Mouse (Mus musculus) spleen, postnatal 4 days (tissue): ENCODE measurements around the gene Sh3d19.

ENCODE experiments used
- DNase-seq, 2 experiments: peaks; one replicate each; pipeline ENCODE4 v3.0.0; 2022; ENCODE audit warnings: low spot score in 2 of 2

Gene Sh3d19

DNA sequence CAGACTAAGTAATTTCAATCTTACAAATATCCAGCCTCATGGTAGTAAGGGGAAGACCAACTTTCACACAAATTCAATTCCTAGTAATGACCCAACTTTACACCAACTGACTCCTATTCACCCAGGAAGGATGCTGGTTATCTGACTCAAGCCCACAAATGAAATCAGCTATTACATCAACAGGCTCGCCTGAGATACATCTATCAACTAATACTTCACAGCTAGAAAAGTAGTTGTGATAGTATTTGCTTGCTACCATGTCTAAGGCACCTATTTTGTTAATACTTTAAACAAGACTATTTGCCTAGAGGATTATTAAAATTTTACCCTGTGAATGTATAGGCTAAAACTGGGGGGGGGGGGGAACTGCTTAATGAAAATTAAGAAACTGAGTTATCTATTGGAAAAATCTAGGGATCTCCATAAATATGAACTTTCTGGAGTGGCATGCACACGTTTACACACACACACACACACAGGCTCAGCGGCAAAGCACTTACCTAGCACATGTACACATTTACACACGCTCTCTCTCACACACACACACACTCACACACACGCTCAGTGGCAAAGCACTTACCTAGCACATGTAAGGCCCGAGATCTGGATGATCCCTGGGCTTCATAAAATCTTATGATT is 166.1 kb downstream of the Sh3d19 start:
- no peak for DNase-seq

DNA sequence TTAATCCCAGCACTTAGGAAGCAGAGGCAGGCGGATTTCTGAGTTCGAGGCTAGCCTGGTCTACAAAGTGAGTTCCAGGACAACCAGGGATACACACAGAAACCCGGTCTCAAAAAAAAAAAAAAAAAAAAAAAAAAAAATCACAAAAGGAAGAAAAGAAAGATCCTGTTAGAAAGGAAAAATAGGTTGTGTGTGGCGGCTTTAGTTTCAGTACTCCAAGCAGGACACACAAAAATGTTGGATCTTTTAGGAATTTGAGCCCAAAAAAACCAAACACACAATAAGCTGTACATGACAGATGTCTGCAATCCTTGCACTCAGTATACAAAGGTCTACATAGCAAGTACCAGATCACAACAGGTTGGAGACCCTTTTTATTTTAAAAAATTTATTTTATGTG is 168.8 kb downstream of the Sh3d19 start:
- DNase-seq = no peak

DNA sequence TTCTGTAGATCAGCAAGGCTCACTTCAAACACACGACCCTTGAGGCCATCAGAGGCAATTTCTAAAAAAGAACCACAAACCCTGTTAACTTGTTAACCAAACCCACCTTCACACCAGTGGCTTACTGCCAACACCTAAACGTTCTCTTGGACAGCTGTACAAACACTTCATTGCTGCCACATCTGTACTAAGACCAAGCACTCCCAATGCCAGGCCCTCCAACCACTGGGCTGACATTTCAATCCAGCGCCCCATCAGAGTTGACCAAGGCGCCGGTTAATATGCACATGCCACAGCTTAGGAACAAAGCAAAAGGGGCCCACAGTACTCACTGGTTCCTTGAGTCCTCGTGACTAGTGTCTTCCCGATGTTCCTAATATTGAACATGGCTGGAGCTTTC is 170.5 kb downstream of the Sh3d19 start:
- DNase-seq = no peak

DNA sequence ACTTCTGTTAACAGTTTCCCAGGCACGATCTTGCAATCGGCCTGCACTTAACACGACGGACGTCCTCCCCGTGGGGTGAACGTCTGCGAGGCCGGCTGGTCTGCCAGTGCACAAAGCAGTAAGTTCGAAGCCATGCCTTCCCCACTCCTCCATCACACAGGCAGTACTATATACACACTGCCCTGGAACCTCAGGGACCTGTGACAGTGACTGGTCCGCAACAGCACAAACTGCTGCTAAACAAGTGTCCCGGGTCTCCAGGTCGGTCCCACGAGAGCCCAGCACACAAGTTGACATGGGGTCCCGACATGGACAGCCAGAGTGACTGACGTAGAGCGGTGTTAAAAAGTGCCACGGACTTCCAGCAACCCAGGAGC is 171.0 kb downstream of the Sh3d19 start:
- peak in 1 of 2 experiments; percentile 29 for DNase-seq

DNA sequence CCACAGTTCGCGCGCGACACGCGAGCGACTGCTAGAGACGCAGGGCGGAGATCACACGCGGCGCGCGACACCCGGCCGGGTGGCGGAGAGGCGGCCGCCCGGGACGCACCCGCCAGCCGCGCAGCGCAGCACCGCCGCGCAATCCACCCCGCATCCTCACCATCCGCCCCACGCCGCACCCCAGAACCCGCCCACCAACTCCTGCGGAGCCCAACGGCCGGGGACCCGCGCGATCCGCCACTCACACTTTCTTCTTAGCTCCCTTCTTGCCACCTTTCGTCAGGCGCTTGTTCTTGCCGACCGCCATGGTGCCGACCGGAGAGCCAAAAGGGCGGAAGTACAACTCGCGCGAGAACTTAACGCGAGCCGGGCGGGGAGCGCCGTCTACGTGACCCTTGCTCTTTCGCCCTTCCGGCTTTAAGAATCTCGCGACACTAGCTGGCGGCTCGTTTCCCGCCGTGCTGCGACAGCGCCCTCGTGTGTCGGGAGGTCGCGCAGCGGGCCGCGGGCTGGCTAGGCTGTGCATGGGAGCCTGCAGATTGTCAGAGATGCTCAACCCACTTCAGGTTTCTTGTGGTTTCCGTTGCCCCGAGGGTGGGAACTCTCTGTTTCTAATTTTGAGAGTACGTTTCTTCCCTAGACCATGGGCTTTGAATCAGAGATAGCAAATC is 171.5 kb downstream of the Sh3d19 start, which contains the start of gene Rps3a1:
Rps3a1 (minus strand) TSS at position 440 of the 671 bp plus-strand sequence.
- peak; percentile 99 to 100 for DNase-seq

DNA sequence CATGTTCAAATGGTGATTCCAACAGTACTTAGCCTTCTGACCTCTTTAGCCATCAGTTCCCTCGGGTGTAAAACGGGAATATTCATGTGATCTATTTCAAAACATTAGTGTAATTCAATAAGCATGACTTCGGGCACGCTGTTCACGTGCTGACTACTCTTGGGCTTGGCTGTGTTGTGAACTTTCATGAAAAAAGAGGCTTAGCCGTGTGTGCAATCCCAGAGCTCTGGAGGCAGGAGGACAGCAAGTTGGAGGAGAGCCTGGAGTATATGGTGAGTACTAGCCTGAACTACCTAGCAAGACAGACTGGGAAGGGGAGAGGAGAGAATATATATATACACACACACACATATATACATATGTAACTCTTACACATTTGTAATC is 172.0 kb downstream of the Sh3d19 start:
- no peak for DNase-seq

DNA sequence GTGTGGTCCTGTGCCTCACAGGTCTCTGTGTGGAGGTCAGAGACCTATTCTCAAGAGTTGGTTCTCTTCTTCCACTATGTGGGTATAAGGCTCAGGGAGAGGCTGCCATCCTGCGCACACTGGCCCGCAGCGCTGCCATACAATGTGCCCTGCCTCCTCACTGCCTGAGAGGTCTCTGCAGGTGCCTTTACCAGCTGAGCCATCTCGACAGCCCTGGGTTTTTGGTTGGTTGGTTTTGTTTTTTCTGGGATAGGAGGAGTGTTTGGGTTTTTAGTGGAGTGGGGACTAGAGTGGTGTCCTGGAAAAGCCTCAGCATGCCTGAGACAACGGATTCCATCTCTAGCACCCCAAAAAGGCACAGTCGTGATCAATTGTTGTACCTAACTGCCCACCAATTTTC is 172.4 kb downstream of the Sh3d19 start:
- peak in 1 of 2 experiments; percentile 62 for DNase-seq

DNA sequence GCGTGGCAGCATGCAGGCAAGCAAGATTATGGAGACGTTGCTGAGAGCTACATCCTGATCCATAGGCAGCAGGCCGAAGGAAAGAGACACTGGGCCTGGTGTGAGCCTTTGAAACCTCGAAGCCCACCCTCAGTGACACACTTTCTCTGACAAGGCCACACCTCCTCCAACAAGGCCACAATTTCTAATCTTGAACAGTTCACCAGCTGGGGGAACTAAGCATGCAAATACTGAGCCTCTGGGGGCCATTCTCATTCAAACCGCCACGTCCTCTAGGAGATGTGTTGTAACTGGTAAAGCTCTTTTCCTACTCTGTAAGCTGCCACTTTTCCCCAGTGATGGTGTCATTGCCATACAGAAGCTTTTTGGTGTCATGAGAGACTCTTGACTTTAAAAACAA is 178.2 kb downstream of the Sh3d19 start:
- no peak for DNase-seq

DNA sequence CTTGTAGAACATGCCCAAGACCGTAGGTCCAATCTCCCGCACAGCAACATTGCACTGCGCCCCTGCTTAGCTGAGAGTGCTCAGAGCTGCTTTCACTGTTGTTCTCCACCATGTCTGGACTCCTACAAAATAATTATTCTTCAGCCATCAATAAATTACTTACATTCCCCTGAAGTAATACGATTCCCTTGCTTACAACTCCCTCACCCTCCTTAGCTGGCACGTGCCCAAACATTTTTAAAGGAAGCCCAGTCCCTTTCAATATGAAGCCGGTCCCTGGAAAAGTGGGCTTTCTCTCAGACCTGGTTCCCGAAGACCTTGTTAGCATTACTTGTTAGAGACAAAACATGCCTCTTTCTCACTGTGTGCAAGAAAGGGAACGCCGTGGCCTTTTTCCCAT is 178.6 kb downstream of the Sh3d19 start:
- DNase-seq = no peak

DNA sequence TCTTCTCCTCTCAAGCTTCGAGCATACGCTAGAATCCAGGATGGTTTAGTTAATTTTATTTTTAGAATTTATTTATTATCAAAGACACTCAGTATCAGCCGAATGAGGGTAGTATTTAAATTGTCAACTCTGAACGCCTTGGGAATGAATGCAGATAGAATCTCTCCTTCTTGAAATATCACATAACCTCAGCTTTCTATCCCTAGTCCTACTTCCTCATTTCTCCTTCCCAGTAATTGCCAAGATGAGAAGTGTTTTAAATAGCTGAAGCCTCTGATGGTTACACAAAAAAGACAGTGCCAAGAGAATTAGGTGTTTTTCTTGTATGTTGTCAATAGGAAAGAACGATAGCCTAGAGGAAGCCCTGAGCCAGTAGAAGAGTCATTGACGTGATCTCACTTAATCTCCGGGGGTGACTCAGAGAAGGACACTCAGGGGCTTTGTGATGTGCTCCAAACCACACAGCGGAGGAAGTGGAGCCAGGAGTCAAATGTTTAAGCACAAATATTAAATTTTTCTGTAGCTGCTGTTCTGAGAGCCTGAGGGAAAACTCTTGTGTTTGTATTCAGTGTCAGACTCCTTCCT is 198.0 kb downstream of the Sh3d19 start:
- no peak for DNase-seq

DNA sequence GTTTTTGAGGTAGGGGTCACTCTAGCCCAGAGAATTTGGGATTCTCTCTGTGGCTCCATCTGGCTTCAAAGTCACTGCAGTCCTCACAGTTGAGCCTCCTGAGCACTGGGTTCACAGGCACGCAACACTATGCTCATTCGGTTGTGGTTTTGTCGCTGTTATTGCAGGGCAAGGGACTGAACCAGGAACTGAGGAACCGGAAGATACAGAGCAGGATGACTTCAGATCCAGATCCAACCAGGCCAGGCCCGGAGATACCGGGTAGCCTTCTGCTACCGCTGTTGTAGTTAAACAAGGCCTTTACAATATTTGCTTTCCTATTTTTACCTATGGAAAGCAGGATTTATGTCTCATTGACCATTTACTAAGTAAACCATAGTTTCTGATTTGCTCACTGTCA is 208.8 kb downstream of the Sh3d19 start:
- DNase-seq = no peak
